Mouse (Mus musculus): Measurements from ENCODE around the gene Irs1. TPM values are rescaled to one million over a fixed set of nuclear protein-coding genes. Genes with fewer than 3 reads are reported as not detected.
A peak's percentile ranks its signal among the peaks of the same experiment; 100 is the strongest.

Gene Irs1
- total RNA-seq (2014; fragmentation: Nextera tagmentation) (not detected in 2 replicates), total RNA-seq (2017) (not detected in 2 replicates)

- ATAC-seq (replicated peaks; ENCODE audit: poor library complexity, severe bottlenecking): peak; percentile 58
Measured at GRCm38 (mm10) chr1:82291151-82291797, at the start of gene Irs1. Gene Irs1 (minus strand): TSS chr1:82291416.

- ATAC-seq (replicated peaks; ENCODE audit: poor library complexity, severe bottlenecking): no peak
Measured at GRCm38 (mm10) chr1:82334506-82334905, 43.3 kb upstream of the Irs1 start.

GRCm38 (mm10) chr1:82329954-82330247 lies 38.7 kb upstream of the Irs1 start:
- no peak for ATAC-seq (replicated peaks; ENCODE audit: poor library complexity, severe bottlenecking)

GRCm38 (mm10) chr1:82329237-82329953 lies 38.2 kb upstream of the Irs1 start:
- ATAC-seq (replicated peaks; ENCODE audit: poor library complexity, severe bottlenecking): no peak

- no peak for ATAC-seq (replicated peaks; ENCODE audit: poor library complexity, severe bottlenecking)
Measured at GRCm38 (mm10) chr1:82328033-82328775, 37.0 kb upstream of the Irs1 start.

- ATAC-seq (replicated peaks; ENCODE audit: poor library complexity, severe bottlenecking): no peak
Measured at GRCm38 (mm10) chr1:82326120-82326519, 34.9 kb upstream of the Irs1 start.

GRCm38 (mm10) chr1:82324131-82324785 lies 33.0 kb upstream of the Irs1 start:
- ATAC-seq (replicated peaks; ENCODE audit: poor library complexity, severe bottlenecking): no peak

- ATAC-seq (replicated peaks; ENCODE audit: poor library complexity, severe bottlenecking): no peak
Measured at GRCm38 (mm10) chr1:82321441-82321840, 30.2 kb upstream of the Irs1 start.

GRCm38 (mm10) chr1:82320864-82321263 lies 29.6 kb upstream of the Irs1 start:
- ATAC-seq (replicated peaks; ENCODE audit: poor library complexity, severe bottlenecking): no peak

GRCm38 (mm10) chr1:82320456-82320855 lies 29.2 kb upstream of the Irs1 start:
- no peak for ATAC-seq (replicated peaks; ENCODE audit: poor library complexity, severe bottlenecking)

- peak; percentile 85 for ATAC-seq (replicated peaks; ENCODE audit: poor library complexity, severe bottlenecking)
Measured at GRCm38 (mm10) chr1:82316746-82317126, 25.5 kb upstream of the Irs1 start.

GRCm38 (mm10) chr1:82316111-82316745 lies 25.0 kb upstream of the Irs1 start, which contains the start of gene Rhbdd1:
Gene Rhbdd1 (plus strand): TSS chr1:82316452.
- peak; percentile 96 for ATAC-seq (replicated peaks; ENCODE audit: poor library complexity, severe bottlenecking)

GRCm38 (mm10) chr1:82304483-82304882 lies 13.3 kb upstream of the Irs1 start:
- ATAC-seq (replicated peaks; ENCODE audit: poor library complexity, severe bottlenecking): no peak

GRCm38 (mm10) chr1:82298586-82298985 lies 7.4 kb upstream of the Irs1 start:
- peak; percentile 37; the same call in 1 of the 2 replicates for ATAC-seq (replicated peaks; ENCODE audit: poor library complexity, severe bottlenecking)

- ATAC-seq (replicated peaks; ENCODE audit: poor library complexity, severe bottlenecking): peak; percentile 28; the same call in 1 of the 2 replicates
Measured at GRCm38 (mm10) chr1:82294102-82294501, 2.9 kb upstream of the Irs1 start.

GRCm38 (mm10) chr1:82292771-82293170 lies 1.6 kb upstream of the Irs1 start:
- 0 out of 2 replicates have a peak, but pooled peaks have one; percentile 6 for ATAC-seq (replicated peaks; ENCODE audit: poor library complexity, severe bottlenecking)

GRCm38 (mm10) chr1:82291930-82292712 lies 905 bp upstream of the Irs1 start:
- no peak for ATAC-seq (replicated peaks; ENCODE audit: poor library complexity, severe bottlenecking)

GRCm38 (mm10) chr1:82290723-82291150 lies 479 bp downstream of the Irs1 start:
- ATAC-seq (replicated peaks; ENCODE audit: poor library complexity, severe bottlenecking): peak; percentile 23; the same call in 1 of the 2 replicates

GRCm38 (mm10) chr1:82289990-82290681 lies 1.1 kb downstream of the Irs1 start:
- ATAC-seq (replicated peaks; ENCODE audit: poor library complexity, severe bottlenecking): no peak

All from granulocyte monocyte progenitor cell, adult 5-6 weeks (primary cell).